Mouse (Mus musculus) CH12.LX (cell line): ENCODE results near the gene Gm14597. TPM values are rescaled to one million over a fixed set of nuclear protein-coding genes. Genes with fewer than 3 reads are reported as not detected.
A peak's percentile ranks its signal among the peaks of the same experiment; 100 is the strongest.
"Not testable (repeated sequence)": the region's sequence is repeated elsewhere in the genome, so short reads cannot be mapped to it uniquely, and the experiment has no call there.

Experiments used
- DNase-seq: peaks from one replicate; pipeline ENCODE4 v3.0.0-alpha.2; 2013; ENCODE audit errors: extremely low read depth
- H3K27ac ChIP-seq: 2 replicates; pipeline ENCODE4 v1.5.1; 2012; ENCODE audit warnings: low read depth, mild to moderate bottlenecking, control low read depth, moderate library complexity; ENCODE audit not compliant: insufficient read depth
- H3K27me3 ChIP-seq: replicated peaks from 2 replicates; pipeline ENCODE3; 2012; ENCODE audit warnings: inconsistent platforms
- H3K36me3 ChIP-seq, 2 experiments: replicated peaks in 1 of 2; 2 replicates each; pipeline versions ENCODE3 to v1.6.1; 2012; ENCODE audit warnings: inconsistent platforms in 1 of 2, low read length in 1 of 2, mild to moderate bottlenecking in 1 of 2, mixed read lengths in 1 of 2, moderate library complexity in 1 of 2; ENCODE audit not compliant: control insufficient read depth in 1 of 2, insufficient read depth in 1 of 2
- H3K4me1 ChIP-seq, 2 experiments: 2 replicates each; pipeline ENCODE4 v1.6.1; 2012; ENCODE audit warnings: inconsistent platforms in 1 of 2, moderate library complexity in 1 of 2; ENCODE audit not compliant: insufficient read depth in 2 of 2, control insufficient read depth in 1 of 2
- H3K4me2 ChIP-seq: 2 replicates; pipeline ENCODE4 v1.6.1; 2012; ENCODE audit warnings: low read depth, mild to moderate bottlenecking, control low read depth; ENCODE audit not compliant: poor library complexity, insufficient read depth, severe bottlenecking
- H3K4me3 ChIP-seq, 3 experiments: fragments of 150-350 bp in 1 of 3; sonication (generic) in 1 of 3; replicated peaks in 1 of 3; 2 replicates each; pipeline versions ENCODE3 to v1.5.1; 2011 to 2012; ENCODE audit warnings: low read depth in 2 of 3, low read length in 2 of 3, mild to moderate bottlenecking in 2 of 3, moderate library complexity in 2 of 3, control low read depth in 1 of 3, improper control_type of control experiment in 1 of 3, inconsistent platforms in 1 of 3, mixed read lengths in 1 of 3; ENCODE audit not compliant: poor library complexity in 1 of 3
- H3K79me2 ChIP-seq: replicated peaks from 2 replicates; pipeline ENCODE4 v1.6.1; 2012; ENCODE audit warnings: mild to moderate bottlenecking, moderate library complexity; ENCODE audit not compliant: control insufficient read depth, poor library complexity, insufficient read depth, severe bottlenecking; ENCODE audit errors: extremely low read depth
- H3K9ac ChIP-seq: 2 replicates; pipeline ENCODE4 v1.6.1; 2012; ENCODE audit warnings: low read depth, mild to moderate bottlenecking, control low read depth, moderate library complexity; ENCODE audit not compliant: insufficient read depth
- H3K9me3 ChIP-seq: replicated peaks from 2 replicates; pipeline ENCODE3; 2012; ENCODE audit warnings: low read length, inconsistent platforms, mixed read lengths
- CTCF ChIP-seq, 2 experiments: IDR thresholded peaks in 1 of 2; conservative IDR thresholded peaks in 1 of 2; 2 replicates each; pipeline ENCODE4 v1.5.1; 2011 to 2012; ENCODE audit warnings: low read depth in 2 of 2, low read length in 2 of 2, improper control_type of control experiment in 1 of 2, inconsistent platforms in 1 of 2, mild to moderate bottlenecking in 1 of 2, moderate library complexity in 1 of 2
- POLR2A ChIP-seq: IDR thresholded peaks from 2 replicates; pipeline ENCODE4 v1.6.1; 2011; ENCODE audit warnings: low read depth, mild to moderate bottlenecking, improper control_type of control experiment, low read length
- TCF12 ChIP-seq: IDR thresholded peaks from 2 replicates; pipeline ENCODE4 v1.6.1; 2014; ENCODE audit warnings: low read depth, mild to moderate bottlenecking, inconsistent platforms, low read length, improper control_type of control experiment
- dilution Hi-C: fragments of 300-500 bp; cut with MboI; formaldehyde crosslinking; loops from 2 replicates; pipeline ENCODE4 v1.14.3; 2020; ENCODE audit warnings: low sequenced_read_pairs; ENCODE audit not compliant: extremely low pct_unique_long_range_greater_than_20kb, extremely low pct_ligation_motif_present
- in situ Hi-C: fragments of 300-500 bp; cut with MboI; formaldehyde crosslinking; loops from 3 replicates; pipeline ENCODE4 v1.14.3; 2019; ENCODE audit warnings: low sequenced_read_pairs, low pct_ligation_motif_present, low pct_unique_long_range_greater_than_20kb, mixed read lengths
- polyA plus RNA-seq: library from polyadenylated mRNA; unstranded; fragments of >175 nt; gene quantifications from 2 replicates; pipeline ENCODE4 v1.2.1, GENCODE M21; 2012; ENCODE audit warnings: low read depth; ENCODE audit not compliant: insufficient read length
- total RNA-seq, 2 experiments: library from RNA; depleted of rRNA; stranded (reverse); fragments of 300-350 nt in 1 of 2; fragments of >200 nt in 1 of 2; gene quantifications; 2 replicates each; pipeline ENCODE4 v1.2.3; 2012 to 2014

Gene Gm14597
- total and polyA plus RNA-seq, 3 experiments: 0.57 TPM; not detected in 2

DNA sequence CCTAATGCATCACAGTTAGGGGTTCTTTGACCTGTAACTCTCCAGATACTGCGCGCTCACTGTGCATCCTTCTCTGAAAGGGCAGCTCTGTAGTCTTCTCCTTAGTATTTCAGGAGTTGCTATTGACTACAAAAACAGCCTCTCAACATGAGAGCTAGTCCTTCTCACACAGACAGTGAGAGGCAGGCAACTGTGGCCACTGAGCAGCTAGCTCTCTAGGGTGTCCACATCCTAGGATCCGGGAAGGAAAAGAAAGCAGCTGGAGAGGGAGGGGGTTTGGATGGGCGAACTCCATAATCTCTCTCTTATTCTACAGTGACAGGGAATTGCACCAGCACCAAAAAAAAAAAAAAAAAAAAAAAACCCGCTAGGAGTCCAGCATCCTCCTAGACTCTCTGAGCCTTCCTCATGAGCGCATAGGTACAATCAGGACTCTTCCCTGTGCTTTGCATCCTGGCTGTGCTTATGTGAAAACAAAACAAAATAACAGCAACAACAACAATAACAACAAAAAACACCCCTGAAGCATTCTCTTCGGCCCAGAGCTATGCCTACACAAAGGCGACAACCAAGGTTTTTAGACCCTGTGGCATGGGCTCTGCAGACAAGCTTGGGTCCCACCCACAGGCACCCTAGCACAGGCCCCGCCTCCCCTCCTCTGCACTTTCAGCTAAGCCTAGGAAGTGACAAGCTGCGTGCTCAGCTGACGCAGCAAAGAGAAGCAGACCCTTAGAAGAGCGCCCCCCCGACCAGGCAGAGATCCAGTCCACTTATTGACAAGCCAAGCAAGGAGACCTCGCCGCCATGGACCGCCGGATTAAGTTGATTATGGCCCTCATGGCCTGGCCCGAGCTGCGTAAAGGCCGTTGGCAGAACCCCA is 1.3 kb downstream of the Gm14597 start, which contains the start of gene Rtl8c:
Rtl8c (plus strand) TSS at position 791 of the 880 bp plus-strand sequence.
- peak within 1 kb of the TSS; percentile 37 to 54 (median 51) for H3K4me3 ChIP-seq
- H3K4me1 ChIP-seq: no peaks in the 10 kb centered on the region
- no peak within 1 kb of the TSS for H3K27ac ChIP-seq
- in situ Hi-C loops (no loop called here), dilution Hi-C loops (no loop called here)
- H3K79me2 ChIP-seq: no peaks in the 10 kb centered on the region
- H3K9me3 ChIP-seq: no peaks in the 10 kb centered on the region
- peak within 1 kb of the TSS; percentile 41; the same call in 1 of the 2 replicates for H3K9ac ChIP-seq
- H3K27me3 ChIP-seq: no peaks in the 10 kb centered on the region
- DNase-seq: peak; percentile 38
- peak within 1 kb of the TSS; percentile 25 for H3K4me2 ChIP-seq
- TF ChIP-seq CTCF (conservative IDR thresholded peaks at IDR 0.05 in 1 of 2, IDR thresholded peaks at IDR 0.05 in 1 of 2; ENCODE audit: low read depth in 2 of 2, low read length in 2 of 2): 0 out of 4 replicates have a peak, but pooled peaks of 1 of the 2 experiments have one; percentile 0
- TF ChIP-seq TCF12: no peak
- TF ChIP-seq POLR2A: 0 out of 2 replicates have a peak, but pooled peaks have one; percentile 15
- no peaks in the 10 kb centered on the region for H3K36me3 ChIP-seq

DNA sequence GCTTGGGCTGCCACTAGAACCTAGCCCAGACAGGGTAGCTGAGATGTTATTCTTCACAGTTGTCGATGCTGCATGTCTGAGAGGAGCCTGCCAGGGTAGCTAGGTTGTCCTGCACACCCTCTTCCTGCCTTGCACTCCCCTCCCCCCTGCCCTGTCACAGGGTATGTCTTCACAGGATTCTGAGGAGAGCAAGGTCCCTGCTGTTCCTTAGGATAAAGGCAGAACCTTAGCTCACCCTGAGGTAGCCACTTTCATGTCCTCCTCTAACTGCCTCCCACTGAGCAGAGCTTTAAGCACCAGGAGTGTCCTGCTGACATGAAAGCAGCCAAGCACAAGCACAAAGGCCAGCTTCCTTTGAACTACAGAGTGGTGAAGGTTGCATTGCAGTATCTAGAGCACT is 2.6 kb downstream of the Gm14597 start:
- H3K27me3 ChIP-seq, in situ Hi-C loops, H3K9ac ChIP-seq, H3K4me3 ChIP-seq, H3K27ac ChIP-seq, H3K4me2 ChIP-seq, H3K9me3 ChIP-seq, dilution Hi-C loops, H3K36me3 ChIP-seq, DNase-seq, H3K4me1 ChIP-seq, H3K79me2 ChIP-seq: not testable (repeated sequence)

DNA sequence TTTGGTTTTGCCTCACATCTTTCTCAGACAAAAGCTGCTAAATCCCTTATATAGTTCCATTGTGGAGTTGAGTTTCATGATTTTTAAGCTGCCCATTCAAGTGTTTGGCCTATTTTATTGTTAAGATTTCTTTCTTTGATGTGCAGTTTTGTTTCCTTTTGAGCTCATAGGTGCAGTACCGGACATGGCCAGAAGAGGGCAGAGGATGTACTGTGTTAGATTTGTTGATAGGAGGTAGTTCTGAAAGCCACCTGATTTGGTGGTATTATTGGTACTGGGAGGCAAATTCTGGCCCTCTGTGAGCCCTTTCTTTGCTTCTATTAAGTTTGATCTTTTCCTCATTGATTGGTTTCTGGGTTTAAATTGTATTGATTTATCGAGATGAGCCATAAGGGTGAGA is 8.8 kb downstream of the Gm14597 start:
- H3K27me3 ChIP-seq, dilution Hi-C loops, H3K9me3 ChIP-seq, H3K4me1 ChIP-seq, H3K79me2 ChIP-seq, H3K4me2 ChIP-seq, H3K27ac ChIP-seq, in situ Hi-C loops, H3K9ac ChIP-seq, DNase-seq, H3K36me3 ChIP-seq, H3K4me3 ChIP-seq: not testable (repeated sequence)
- TF ChIP-seq CTCF (conservative IDR thresholded peaks at IDR 0.05 in 1 of 2, IDR thresholded peaks at IDR 0.05 in 1 of 2; ENCODE audit: low read depth in 2 of 2, low read length in 2 of 2): peak in 1 of 2 experiments; percentile 11; a peak in 1 of 4 replicates

DNA sequence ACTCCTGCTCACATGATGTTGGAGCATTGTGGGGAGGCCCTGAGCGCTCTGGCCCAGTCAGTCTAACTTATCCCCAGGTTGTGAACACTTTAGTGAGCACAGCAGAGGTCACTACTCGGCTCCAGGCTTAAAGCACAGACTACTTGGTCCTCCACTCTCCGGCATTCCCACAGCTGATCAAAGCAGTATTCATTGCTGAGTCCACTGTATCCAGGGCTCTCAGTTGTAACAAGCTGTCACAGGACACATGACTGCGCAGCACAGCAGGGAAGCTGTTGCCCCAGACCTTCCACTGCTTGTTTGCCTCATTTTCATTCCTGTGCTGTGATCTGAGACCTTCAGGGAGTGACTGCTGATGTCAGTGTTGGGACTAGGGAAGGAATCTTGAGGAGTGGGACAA is 25.4 kb downstream of the Gm14597 start:
- H3K4me3 ChIP-seq, H3K27me3 ChIP-seq, dilution Hi-C loops, H3K9ac ChIP-seq, in situ Hi-C loops, DNase-seq, H3K36me3 ChIP-seq, H3K27ac ChIP-seq, H3K79me2 ChIP-seq, H3K4me1 ChIP-seq, H3K9me3 ChIP-seq, H3K4me2 ChIP-seq: not testable (repeated sequence)

DNA sequence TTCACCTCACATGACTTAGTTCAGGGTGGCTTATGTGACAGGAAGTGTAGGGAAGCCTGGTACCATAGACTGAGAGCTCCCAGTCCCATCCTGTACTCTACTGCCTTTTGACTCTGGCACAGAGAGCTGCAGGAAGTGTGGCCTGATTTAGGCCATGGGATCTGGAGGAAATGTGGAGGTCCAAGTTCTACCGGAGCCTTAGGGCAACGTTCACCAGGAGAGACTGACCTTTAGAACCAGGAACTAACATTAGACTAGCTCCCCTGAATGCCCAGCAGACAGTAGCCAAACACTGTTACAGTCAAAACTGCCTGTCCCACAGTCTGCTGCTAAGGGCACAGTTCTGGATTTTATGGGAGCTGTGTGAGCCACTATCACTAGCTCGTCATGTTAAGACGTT is 27.4 kb downstream of the Gm14597 start:
- H3K4me2 ChIP-seq, DNase-seq, H3K36me3 ChIP-seq, H3K79me2 ChIP-seq, H3K9ac ChIP-seq, in situ Hi-C loops, H3K4me3 ChIP-seq, dilution Hi-C loops, H3K4me1 ChIP-seq, H3K9me3 ChIP-seq, H3K27ac ChIP-seq, H3K27me3 ChIP-seq: not testable (repeated sequence)
